Mouse (Mus musculus) liver, adult 2 months (tissue): ENCODE measurements around the gene Zfp827. TPM values are rescaled to one million over a fixed set of nuclear protein-coding genes. Genes with fewer than 3 reads are reported as not detected.

Experiments used
- DNase-seq: peaks from one replicate; pipeline ENCODE4 v3.0.0-alpha.2; 2011; ENCODE audit warnings: low read depth, low spot score; ENCODE audit errors: extremely low read depth
- H3K27ac ChIP-seq: fragments of 200-500 bp; replicated peaks from 2 replicates; pipeline ENCODE4 v1.5.1; 2012; ENCODE audit warnings: low read depth, mild to moderate bottlenecking, control low read depth, inconsistent platforms, low read length; ENCODE audit not compliant: insufficient read depth
- H3K27me3 ChIP-seq: fragments of 200-500 bp; 2 replicates; pipeline ENCODE4 v1.6.1; 2012; ENCODE audit warnings: mild to moderate bottlenecking, moderate library complexity, low read length, inconsistent platforms; ENCODE audit not compliant: control insufficient read depth, insufficient read depth
- H3K36me3 ChIP-seq: fragments of 200-500 bp; 2 replicates; pipeline ENCODE4 v1.6.1; 2012; ENCODE audit warnings: low read length, inconsistent platforms; ENCODE audit not compliant: control insufficient read depth, insufficient read depth
- H3K4me1 ChIP-seq: fragments of 200-500 bp; 2 replicates; pipeline ENCODE4 v1.6.1; 2011; ENCODE audit warnings: low read length; ENCODE audit not compliant: control insufficient read depth, insufficient read depth
- H3K4me3 ChIP-seq: fragments of 200-500 bp; 2 replicates; pipeline ENCODE4 v1.5.1; 2011; ENCODE audit warnings: low read depth, mild to moderate bottlenecking, control low read depth, low read length, moderate library complexity; ENCODE audit not compliant: insufficient read depth
- H3K79me2 ChIP-seq: fragments of 200-500 bp; 2 replicates; pipeline ENCODE4 v1.6.1; 2012; ENCODE audit warnings: inconsistent platforms, mild to moderate bottlenecking, low read length, moderate library complexity; ENCODE audit not compliant: control insufficient read depth, insufficient read depth
- H3K9ac ChIP-seq: fragments of 200-500 bp; 2 replicates; pipeline ENCODE4 v1.6.1; 2012; ENCODE audit warnings: low read depth, mild to moderate bottlenecking, control low read depth, inconsistent platforms, low read length
- CTCF ChIP-seq: fragments of 200-500 bp; IDR thresholded peaks from 2 replicates; pipeline ENCODE4 v1.5.1; 2011; ENCODE audit warnings: low read depth, low read length, control low read depth
- POLR2A ChIP-seq: fragments of 200-500 bp; IDR thresholded peaks from 2 replicates; pipeline ENCODE4 v1.6.1; 2011; ENCODE audit warnings: low read length, control low read depth; ENCODE audit not compliant: insufficient read depth; ENCODE audit errors: extremely low read depth
- WGBS: fragments of 180-500 bp; shearing (Covaris S2); methylation state at CpG from one replicate; pipeline ENCODE4 v1.1.7; 2018; 5-methylcytosine and 5-hydroxymethylcytosine counted together
- polyA plus RNA-seq: library from polyadenylated mRNA; depleted of rRNA; stranded (reverse); fragments of >200 nt; gene quantifications from 2 replicates; pipeline ENCODE4 v1.2.3, GENCODE M21; 2012; rRNA removed
- total RNA-seq: library from RNA; depleted of rRNA; stranded (reverse); fragments of >200 nt; gene quantifications from 2 replicates; pipeline ENCODE4 v1.2.3, GENCODE M21; 2014; rRNA removed

Zfp827 gene
- total and polyA plus RNA-seq, 2 experiments, result 0.09 to 0.10 TPM

DNA sequence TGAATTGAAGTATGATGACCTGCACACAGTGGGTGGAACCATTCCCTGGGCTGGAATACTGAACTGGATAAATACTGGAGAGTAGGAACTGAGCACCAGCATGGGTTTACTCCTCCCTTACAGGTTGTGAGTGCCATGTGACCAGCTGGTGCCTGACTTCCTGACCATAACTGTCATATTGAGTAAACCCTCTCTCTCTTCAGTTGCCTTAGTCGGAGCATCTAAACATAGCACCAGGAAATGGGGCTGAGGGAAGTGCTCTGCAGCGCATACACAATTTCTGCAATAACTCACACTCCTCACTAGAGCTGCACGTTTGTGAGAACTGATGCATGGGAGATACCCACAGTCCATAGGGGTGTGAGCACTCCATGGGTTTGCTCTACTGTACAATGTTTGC, 211.1 kb downstream of the Zfp827 start:
- Histone ChIP-seq H3K36me3 (no peaks in the 10 kb centered on the region), H3K27ac (no peak overlapping the region), H3K79me2 (no peaks in the 10 kb centered on the region), H3K9ac (no peak overlapping the region), H3K4me3 (no peak overlapping the region), H3K27me3 (no peaks in the 10 kb centered on the region), H3K4me1 (no peaks in the 10 kb centered on the region)
- TF ChIP-seq POLR2A (no peak), CTCF (no peak)
- no peak for DNase-seq
- WGBS, result 71% methylated on average over 3 of the region's 3 CpGs

DNA sequence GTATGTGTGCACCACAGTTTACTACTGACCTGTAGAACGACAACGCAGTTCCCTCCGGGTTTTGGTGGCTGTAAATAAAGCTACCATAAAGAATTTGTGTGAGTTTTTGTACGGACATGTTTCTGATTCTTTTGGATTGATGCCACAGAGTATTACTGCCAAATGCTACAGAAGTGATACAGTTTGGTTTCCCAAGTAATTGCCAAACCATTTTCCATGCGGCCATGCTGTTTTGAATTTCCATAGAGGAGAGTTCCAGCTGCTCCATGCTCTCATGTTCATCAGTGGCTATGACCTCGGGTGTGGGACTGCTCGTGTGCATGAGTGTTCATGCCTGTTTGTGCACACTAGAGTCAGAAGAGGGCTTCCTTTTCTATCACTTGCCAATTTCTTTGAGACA, 211.8 kb downstream of the Zfp827 start:
- WGBS, result 81% methylated on average over 7 of the region's 7 CpGs
- H3K4me1 ChIP-seq, result no peaks in the 10 kb centered on the region
- H3K4me3 ChIP-seq, result no peak overlapping the region
- no peaks in the 10 kb centered on the region for H3K36me3 ChIP-seq
- H3K27ac ChIP-seq, result no peak overlapping the region
- no peak overlapping the region for H3K9ac ChIP-seq
- no peak for DNase-seq
- no peaks in the 10 kb centered on the region for H3K27me3 ChIP-seq
- H3K79me2 ChIP-seq, result no peaks in the 10 kb centered on the region
- TF ChIP-seq POLR2A (no peak), CTCF (no peak)

Other genes with a start within 250 kb of the Zfp827 start
- gene Lsm6, start 207.3 kb upstream of the Zfp827 start, total RNA-seq, result 29.8 and 38.3 TPM in 2 replicates
- gene Lsm6, start 207.3 kb upstream of the Zfp827 start, polyA plus RNA-seq, result 10.6 and 10.9 TPM in 2 replicates
- gene 1700011L22Rik, start 220.1 kb downstream of the Zfp827 start, total RNA-seq, result not detected in 2 replicates
- gene 1700011L22Rik, start 220.1 kb downstream of the Zfp827 start, polyA plus RNA-seq, result not detected in 2 replicates